Mouse (Mus musculus): ENCODE data around the gene Nppc.

The Nppc gene

DNA sequence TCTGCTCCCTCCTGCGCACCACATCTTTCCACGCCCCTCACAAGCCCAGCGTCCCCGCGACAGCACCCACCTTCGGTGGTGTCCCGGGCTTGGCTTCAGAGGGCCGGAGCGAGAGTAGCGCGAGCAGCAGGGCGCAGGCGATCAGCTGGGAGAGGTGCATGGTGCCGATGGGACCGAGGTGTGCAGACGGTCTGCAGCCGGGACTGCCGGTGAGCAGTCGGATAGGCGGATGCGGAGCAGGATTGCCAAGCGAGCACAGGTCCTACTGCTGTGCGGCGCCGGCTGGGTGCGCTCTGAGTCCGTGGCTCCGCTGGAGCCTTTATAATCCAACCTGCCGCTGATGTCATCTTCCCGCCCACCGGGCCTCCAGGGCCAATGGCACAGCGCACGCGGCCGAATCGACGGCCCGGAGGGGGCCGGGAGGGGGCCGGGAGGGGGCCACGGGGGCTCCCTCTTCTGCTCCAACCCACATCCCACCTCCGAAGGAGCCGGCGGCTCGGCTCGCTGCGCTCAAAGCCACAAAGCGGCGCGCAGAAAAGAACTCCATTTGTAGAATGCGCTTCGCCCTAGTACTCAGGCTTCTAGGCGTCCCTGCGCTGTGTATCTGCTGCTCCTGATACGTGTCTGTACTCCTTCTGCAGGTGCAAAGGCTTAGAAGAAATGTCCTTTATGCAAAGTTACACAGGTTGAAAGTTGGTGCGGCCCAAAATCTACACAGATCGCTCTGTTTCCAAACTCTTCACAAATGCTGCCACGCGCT is at the start of gene Nppc:
Nppc (minus strand) TSS at position 293 of the 760 bp plus-strand sequence.
- peak; percentile 37 for DNase-seq (ENCODE audit: low read depth, low spot score)

DNA sequence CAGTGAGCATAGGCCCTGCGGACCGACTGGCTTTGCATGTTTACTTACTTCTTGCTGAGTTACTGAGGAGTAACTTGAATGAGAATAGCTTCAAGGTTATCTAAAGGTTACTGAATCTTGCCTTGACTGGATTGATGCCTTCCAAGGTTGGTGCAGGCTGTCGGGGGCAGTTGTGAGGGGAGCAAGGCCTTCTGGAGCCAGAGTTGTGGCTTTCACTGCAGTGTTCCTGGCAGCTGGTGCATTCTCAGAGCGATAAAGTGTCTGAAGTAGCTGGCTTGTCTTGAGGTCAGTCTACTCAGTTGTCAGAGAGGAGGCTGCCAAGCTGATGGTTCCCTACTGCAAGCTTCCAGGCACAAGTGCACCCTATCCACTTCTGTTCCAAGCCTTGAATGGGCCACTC is 49.0 kb upstream of the Nppc start:
- DNase-seq (ENCODE audit: low read depth, low spot score): no peak

DNA sequence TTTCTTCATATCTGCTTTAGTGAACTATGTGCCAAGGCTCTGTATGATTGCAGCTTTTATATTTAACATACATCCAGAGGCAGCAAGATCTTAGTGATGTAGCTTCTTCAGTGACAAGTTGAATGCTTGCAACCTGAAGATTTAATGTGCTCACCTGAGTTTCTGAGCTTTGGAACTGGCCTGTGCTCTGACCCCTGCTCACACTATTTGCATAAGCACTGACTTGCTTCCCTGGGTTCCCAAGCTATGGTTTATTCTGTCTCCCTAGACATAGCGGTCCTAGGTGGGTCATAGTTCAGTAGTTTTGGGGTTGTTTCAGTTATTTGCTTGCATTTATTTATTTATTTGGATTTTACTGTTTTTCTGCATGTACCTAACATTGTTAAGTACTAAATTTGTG is 47.8 kb upstream of the Nppc start:
- DNase-seq (ENCODE audit: low read depth, low spot score): no peak

DNA sequence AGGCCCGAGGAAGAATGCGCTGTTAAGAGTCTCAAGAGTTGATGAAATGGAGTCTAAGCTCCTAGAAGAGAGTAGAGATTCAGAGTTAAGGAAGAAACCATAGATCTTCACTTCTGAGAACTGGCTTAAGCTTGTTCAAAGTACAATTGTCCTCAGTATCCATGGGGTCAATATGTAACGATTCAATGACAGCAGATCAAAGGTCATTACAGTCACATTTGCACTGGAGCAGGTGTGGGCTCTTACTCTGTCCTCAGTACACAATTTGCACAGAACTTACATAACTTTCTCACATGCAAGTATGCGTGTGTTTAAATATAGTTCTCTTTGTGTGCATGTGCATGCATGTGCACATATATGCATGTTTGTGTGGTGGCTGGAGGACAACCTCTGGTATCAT is 42.7 kb upstream of the Nppc start:
- DNase-seq (ENCODE audit: low read depth, low spot score): no peak

DNA sequence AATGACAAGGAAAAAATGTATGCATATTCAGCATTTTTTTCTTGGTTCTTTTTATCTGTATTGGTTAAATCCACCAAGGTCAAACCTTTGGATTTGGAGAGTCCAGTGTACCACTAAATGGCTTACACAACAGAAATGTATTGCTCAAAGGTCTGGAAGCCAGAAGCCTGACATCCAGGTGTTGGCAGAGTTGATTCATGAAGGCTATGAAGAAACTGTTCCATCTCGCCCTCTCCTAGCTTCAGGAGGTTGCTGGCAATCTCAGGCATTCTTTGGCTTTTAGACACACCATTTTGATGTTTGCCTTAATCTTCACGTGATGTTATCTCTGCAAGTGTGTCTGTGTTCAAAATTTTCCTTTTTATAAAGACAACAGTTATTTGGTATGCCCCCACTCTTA is 41.7 kb upstream of the Nppc start:
- no peak for DNase-seq (ENCODE audit: low read depth, low spot score)

DNA sequence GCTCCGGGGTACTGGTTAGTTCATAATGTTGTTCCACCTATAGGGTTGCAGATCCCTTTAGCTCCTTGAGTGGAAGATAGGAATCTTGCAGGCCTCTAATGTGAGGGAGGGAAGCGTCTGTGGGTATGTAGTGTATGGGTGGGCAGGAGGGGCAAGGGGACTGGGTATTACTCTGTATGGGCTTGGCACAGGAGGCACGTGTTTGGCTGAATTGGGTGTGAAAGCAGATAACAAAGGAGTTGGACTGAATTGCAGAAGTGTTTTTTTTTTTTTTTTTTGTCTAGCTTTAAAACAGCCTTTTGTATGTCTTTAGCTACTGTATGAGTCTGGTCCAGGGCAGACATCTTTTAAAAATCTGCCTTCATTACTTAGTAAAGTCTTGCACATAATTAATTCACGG is 39.2 kb upstream of the Nppc start:
- DNase-seq (ENCODE audit: low read depth, low spot score): no peak

DNA sequence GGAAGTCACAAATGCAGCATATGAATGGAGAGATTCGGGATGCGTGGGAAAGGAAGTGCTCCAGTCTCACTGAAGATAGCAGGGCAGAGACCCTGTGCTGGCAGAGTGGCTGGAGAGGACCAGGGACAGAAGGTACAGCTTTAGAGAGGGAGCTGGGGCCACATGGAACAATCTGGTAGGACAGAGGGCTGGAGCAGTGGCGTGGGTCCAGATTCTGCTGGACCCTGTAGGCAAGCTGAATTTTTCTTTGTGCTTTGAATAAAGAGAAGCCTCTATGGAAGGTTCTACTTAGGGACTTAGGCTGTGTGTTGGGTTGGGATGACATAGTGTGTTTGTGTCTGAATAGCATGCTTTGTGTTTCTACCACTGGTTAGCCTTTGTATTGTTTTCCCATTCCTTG is 35.1 kb upstream of the Nppc start:
- no peak for DNase-seq (ENCODE audit: low read depth, low spot score)

DNA sequence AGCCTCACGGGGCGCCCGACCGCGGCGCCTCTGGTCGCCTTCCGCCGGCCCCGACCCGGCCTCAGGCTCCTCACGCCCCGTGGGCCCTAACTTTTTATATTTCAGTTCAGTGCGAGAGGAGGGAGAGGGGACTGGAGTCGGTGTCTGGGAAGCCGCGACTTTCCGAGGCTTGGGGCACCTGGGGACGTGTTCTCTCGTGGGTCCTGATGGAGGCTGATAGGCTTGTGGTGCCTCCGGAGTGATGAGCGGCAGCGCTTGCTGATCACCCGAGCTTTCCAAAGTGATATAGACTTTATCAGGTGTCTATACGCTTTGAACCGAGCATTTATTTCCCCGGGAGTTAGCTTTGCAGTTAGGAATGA is 33.6 kb upstream of the Nppc start:
- DNase-seq (ENCODE audit: low read depth, low spot score): no peak

DNA sequence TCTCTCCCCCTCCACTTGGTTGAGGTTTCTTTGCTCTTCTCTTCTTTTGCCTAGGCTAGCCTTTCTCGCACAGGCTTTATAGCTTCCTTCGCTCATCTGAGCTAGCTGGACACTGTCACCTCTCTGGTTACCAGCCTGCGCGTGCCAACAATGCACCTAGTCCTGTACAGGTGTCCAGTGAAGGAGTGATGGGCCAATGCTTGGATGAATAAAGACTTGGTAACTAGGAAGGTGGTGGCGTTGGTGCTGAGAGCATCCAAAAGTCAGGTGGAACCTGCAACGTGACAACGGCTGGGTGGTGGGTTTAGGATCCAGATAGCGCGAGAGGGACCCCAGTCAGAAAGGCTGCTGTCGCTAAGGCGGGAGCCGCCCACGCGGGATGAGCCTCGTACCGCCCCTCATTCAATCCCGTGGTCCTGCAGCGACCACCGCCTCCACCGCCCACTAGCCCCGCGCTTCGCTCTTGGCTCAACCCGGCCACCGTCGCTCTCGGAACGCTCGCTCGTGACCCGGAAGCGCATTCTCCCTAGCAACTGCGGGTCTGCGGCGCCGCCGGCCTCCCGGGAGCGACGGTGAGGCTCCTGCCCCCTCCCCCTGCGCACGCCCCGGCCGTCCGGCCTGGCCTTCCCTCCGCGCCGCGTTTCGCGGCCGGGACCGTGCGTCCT is 33.1 kb upstream of the Nppc start, which contains the start of gene Dis3l2:
Dis3l2 (plus strand) TSS at position 509 of the 665 bp plus-strand sequence.
- DNase-seq (ENCODE audit: low read depth, low spot score): peak; percentile 84

DNA sequence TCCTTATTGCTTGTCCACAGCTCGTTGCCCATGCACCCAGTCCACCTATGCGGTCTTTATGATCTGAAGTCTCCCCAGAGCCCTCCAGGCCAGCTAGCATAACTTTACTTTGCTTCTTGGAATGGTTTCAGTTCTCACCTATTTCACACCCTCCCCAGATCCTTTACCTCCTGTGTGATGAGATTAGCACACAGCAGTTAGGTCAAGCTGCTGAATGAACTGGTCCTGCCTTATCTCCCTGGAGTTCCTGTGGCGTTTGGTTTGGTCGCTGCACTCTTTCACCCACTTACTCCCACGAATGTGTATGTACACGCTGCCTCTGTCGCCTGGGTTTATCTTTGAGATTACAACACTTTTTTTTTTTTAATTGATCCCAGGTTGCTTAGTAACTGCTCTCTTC is 30.0 kb upstream of the Nppc start:
- DNase-seq (ENCODE audit: low read depth, low spot score): no peak

DNA sequence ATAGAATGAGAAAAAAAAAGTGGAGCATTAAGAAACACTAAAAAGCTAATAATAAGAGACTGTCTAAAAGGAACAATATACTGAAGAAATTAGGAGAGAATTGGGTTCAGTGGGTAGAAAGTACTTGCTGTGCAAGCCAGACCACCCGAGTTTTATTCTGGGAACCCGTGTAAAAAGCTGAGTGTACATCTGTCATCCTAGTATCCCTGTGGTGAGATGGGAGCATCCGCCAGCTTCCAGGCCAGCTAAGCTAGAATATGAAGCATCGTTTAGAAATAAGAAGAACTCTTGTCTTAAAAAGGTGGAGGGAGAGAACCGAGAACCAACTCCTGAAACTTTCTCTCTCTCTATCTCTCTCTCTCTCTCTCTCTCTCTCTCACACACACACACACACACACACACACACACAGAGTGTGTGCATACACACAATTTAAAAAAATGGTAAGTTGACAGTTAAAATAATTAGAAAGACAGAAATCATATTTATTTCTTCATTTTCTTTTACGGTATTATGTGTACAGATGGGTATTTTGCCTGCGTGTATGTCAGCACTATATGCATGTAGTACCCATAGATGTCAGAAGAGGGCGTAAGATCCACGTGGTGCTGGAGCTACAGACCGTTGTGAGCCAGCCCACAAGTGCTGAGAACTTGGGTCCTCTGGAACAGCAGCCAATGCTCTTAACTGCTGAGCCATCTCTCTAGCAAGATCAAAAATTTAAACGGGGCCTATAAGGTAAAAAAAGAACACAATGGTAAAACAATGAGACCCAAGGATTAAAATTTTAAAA is 29.2 kb upstream of the Nppc start:
- DNase-seq (ENCODE audit: low read depth, low spot score): peak; percentile 22

DNA sequence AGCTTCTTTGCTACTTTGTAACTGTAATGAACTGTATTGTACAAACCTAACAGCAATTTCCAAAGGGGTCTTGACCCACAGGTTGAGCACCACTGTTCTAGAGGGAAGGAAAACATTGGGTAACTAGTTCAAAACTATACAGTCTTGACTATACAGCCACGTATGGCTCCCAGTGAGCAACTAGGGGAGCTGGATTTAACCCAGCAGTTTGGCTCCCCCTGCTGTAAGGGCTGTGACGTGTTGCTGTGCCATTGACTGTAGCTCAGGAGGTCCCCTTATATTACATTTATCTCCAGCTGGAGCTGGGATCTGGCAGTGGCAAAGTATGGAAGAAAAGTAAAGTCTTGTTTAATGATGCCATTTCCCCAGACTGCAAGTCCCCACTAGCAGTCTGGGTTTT is 28.4 kb upstream of the Nppc start:
- peak; percentile 44 for DNase-seq (ENCODE audit: low read depth, low spot score)

DNA sequence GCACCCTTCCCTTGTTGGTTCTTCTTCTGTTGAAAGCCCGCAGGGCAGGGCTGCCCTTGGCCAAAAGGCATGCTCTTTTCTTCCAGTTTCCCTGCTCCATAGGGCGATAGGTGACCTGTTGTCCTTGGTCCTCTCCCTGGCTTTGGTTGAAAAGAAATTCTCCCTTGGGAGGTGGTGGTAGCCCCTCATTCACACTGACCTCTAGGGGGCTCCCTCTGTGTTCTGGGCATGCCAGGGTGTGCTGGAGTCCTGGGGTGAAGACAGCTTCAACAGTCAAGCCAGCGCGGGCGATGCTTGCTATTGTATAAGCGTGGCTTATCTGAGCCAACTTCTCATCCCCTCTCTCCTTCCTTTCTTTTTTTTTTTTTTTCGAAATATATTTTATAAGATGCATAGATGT is 26.6 kb upstream of the Nppc start:
- peak; percentile 30 for DNase-seq (ENCODE audit: low read depth, low spot score)

DNA sequence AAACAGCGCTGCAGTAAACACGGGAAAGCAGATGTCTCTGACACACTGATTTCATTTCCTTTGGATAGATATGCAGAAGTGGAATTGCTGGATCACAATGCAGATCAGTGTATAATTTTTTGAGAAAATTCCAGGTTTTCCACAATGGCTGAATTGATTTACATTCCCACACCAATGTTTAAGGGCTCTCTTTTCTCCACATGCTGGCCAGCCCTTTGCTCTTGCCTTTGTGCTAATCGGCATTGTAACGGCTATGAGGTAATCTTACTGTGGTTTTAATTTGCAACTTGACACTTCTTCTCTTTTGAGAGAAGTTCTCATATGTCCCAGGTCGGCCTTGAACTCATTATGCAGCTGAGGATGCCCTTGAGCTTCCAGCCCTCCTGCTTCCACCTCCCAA is 20.7 kb upstream of the Nppc start:
- no peak for DNase-seq (ENCODE audit: low read depth, low spot score)

DNA sequence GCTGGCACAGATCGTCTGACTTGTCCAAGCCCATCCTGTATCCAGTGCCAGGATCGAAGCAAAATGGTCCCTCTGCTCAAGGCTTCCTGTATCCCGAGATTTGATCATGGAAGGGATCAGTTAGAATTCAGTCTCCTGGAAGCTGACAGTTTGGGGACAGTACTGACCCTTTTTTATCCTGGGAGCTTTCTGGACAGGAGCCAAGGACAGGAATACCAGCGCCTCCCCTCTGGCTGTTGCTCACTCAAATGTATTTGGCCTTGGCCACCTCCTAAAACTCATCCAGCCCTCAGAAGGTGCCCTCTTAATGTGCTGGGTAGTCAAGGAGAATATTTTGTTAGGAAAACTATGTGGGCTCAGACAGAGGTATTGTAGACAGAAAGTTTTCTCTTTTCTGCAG is 16.9 kb upstream of the Nppc start:
- no peak for DNase-seq (ENCODE audit: low read depth, low spot score)

DNA sequence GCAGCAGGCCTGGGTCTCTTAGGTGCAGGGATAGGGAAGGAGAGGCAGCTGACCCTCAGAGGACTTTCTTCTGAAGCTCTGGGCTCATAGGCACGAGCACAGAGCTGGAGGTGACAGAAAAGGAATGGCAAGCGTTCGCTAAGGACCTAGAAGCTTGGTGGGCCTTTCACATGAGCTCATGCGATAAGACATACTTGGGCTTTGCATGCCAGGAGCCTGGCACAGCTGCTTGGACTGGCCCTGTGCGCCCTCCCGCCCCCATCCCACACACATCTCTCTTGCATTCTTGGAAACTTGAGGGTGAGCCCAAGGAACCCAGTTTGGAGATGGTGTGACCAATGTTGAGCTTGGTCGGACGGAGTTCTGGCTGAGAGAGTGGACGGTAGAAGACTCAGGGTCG is 8.3 kb upstream of the Nppc start:
- no peak for DNase-seq (ENCODE audit: low read depth, low spot score)

DNA sequence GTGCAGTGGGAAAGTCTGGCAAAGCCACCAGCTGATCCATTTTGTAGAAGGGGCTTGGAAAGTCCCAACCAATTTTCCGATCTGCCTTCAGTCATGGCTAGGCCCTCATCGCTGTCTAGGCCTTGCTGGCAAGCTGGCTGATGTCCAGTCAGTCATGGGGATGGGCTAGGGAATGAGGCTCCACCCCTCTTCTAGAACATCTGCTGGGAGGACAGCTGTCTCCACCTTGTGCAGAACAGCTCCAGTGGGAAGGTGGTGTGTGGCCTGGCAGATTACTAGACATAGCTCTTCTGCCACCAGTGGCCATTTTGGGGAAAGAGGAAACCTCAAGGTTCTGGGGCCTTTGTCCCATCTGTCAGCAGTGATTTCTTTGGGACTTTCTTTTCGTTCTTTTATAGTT is 7.3 kb upstream of the Nppc start:
- no peak for DNase-seq (ENCODE audit: low read depth, low spot score)

DNA sequence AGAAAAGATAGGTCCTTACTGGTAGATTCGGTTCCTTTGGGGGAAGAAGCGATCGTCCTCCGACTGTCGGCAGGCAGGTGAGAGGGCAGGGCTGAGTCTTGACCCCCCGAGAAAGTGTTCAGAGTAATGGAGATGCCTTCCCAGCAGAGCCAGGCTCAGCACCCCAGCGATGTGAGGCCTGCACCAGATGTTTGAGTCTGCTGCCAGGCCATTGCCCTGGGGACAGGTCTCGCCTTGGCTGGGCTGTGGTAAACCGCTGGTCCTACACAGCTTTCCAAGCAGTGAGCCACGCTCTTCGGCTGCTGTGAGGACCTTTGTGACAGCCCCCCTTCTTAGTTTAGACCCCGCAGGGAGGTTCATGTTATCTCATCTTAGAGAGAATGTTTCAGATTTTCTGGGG is 4.8 kb upstream of the Nppc start:
- no peak for DNase-seq (ENCODE audit: low read depth, low spot score)

DNA sequence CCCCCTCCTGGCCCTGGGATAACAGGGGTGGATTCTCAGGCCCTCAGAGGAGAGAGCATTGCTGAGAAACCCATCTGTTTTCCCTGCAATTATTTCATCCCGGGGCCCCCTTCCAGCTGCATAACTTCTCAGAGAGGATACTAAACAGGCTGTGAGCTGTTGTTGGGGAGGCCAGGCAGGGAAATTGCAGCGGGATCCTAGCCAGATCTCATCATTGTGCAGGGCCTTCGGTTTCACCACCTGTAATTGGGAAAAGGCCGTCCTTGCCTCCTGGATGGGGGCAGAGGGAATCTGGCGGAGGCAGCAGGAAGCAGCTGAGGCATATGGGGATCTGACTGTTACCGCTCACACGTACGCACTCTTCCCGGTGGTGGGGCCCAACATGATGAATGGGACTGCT is 4.0 kb upstream of the Nppc start:
- no peak for DNase-seq (ENCODE audit: low read depth, low spot score)

DNA sequence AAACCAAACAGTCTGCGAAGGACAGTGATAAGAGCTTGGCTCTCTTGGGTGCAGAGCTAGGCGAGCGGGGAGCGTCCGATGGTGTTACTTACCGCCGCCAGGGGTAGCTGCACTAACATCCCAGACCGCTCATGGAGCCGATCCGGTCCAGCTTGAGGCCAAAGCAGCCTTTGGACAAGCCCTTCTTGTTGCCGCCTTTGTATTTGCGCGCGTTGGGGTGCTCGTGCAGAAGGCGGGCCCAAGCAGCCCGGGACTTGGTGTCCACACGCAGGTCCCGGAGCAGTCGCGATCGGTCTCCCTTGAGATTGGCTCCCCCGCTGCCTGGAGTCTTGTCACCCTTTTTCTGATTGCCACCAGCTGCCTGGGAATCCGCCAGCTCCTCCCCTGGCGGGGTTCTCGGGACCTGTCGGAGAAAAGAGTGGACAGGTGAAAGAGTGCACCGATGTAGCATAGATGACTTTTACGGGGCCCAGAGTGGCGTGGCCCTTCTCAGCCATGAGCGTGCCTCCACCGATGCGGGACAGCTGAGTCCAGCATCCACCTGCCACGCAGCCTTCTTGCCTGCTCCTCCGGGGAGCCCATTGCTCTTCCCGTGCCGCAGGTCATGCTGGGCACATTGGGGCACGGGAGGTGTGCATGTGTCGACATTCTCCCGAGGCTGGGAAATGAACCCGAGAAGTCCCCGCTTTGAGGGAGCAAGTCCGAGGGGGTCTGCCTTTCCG is 658 bp downstream of the Nppc start:
- peak; percentile 57 for DNase-seq (ENCODE audit: low read depth, low spot score)

DNA sequence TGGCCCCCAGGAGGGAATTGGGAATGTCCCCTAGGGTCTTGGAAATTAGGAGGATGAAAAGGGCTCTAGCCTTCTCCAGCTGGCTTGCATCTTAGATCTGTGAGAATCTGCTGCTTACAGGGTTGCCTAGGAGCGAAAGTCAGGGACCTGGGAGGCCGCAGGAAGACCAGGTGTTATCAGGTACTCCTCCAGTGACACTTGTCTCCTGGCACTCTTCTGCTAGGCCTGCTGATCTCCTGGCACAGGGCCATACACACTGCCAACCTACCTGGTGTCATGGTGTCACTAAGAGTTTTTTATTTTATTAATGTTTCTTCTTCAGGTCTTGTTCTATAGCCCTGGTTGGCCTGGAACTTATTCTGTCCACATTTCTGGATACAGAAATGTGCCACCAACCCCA is 5.3 kb downstream of the Nppc start:
- no peak for DNase-seq (ENCODE audit: low read depth, low spot score)

DNA sequence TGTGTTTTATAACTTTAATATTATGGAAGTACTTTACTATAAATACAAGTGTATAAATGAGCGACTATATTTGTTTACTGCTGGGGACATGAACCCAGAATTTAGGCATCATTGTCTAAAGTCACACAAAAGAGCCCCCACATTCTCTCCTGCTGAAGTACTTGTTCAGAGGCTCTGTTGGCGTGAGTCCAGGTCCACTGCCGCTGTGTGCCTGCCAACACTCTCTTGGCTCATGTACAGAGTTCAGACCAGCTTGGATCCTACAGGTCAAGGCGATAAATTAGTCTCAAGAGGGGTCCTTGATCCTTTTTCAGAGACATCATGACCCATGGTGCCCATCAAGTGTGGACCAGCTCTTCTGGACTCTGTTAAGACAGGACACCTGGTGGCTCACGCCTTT is 13.3 kb downstream of the Nppc start:
- DNase-seq (ENCODE audit: low read depth, low spot score): no peak
